Mouse (Mus musculus) kidney, adult 9 months (tissue): Measurements from ENCODE around the gene Prdm10.
A peak's percentile ranks its signal among the peaks of the same experiment; 100 is the strongest.

Experiments used
- DNase-seq: peaks from one replicate; pipeline ENCODE4 v3.0.0; 2022

Gene Prdm10

GRCm38 (mm10) chr9:31266013-31266659, 14.2 kb upstream of the Prdm10 start:
- peak; percentile 35 for DNase-seq

- no peak for DNase-seq
These were observed 8.9 kb upstream of the Prdm10 start for GRCm38 (mm10) chr9:31271221-31272015.

- DNase-seq: no peak
These were observed 8.2 kb upstream of the Prdm10 start for GRCm38 (mm10) chr9:31272160-31272559.

- DNase-seq: peak; percentile 28
These were observed 1.7 kb upstream of the Prdm10 start for GRCm38 (mm10) chr9:31278651-31279050.

- DNase-seq: peak; percentile 49
These were observed 1.0 kb upstream of the Prdm10 start for GRCm38 (mm10) chr9:31279306-31279705.

- no peak for DNase-seq
These were observed 413 bp upstream of the Prdm10 start for GRCm38 (mm10) chr9:31279885-31280365.

GRCm38 (mm10) chr9:31281011-31281662, 799 bp downstream of the Prdm10 start:
- no peak for DNase-seq

- peak; percentile 20 for DNase-seq
These were observed 1.3 kb downstream of the Prdm10 start for GRCm38 (mm10) chr9:31281663-31282015.

GRCm38 (mm10) chr9:31282536-31282935, 2.2 kb downstream of the Prdm10 start:
- DNase-seq: no peak

GRCm38 (mm10) chr9:31283044-31283443, 2.7 kb downstream of the Prdm10 start:
- DNase-seq: no peak

- no peak for DNase-seq
These were observed 3.6 kb downstream of the Prdm10 start for GRCm38 (mm10) chr9:31283911-31284310.

- DNase-seq: no peak
These were observed 10.0 kb downstream of the Prdm10 start for GRCm38 (mm10) chr9:31290201-31290862.

GRCm38 (mm10) chr9:31291978-31292377, 11.6 kb downstream of the Prdm10 start:
- no peak for DNase-seq

GRCm38 (mm10) chr9:31293208-31293607, 12.9 kb downstream of the Prdm10 start:
- no peak for DNase-seq

GRCm38 (mm10) chr9:31295311-31295710, 15.0 kb downstream of the Prdm10 start:
- DNase-seq: no peak

GRCm38 (mm10) chr9:31296293-31296692, 16.0 kb downstream of the Prdm10 start:
- DNase-seq: no peak

- DNase-seq: no peak
These were observed 18.4 kb downstream of the Prdm10 start for GRCm38 (mm10) chr9:31298751-31299150.

- DNase-seq: no peak
These were observed 20.2 kb downstream of the Prdm10 start for GRCm38 (mm10) chr9:31300525-31300924.

- DNase-seq: no peak
These were observed 20.8 kb downstream of the Prdm10 start for GRCm38 (mm10) chr9:31301107-31301506.

GRCm38 (mm10) chr9:31301526-31302311, 21.4 kb downstream of the Prdm10 start:
- DNase-seq: peak; percentile 43

- no peak for DNase-seq
These were observed 24.0 kb downstream of the Prdm10 start for GRCm38 (mm10) chr9:31304358-31304757.

GRCm38 (mm10) chr9:31305117-31305516, 24.8 kb downstream of the Prdm10 start:
- DNase-seq: no peak
